19 mouse cellular contexts compared by ENCODE assay signal in genomic region chr10:130544331-130544730, GRCm38 (mm10). TPM values are rescaled to one million over a fixed set of nuclear protein-coding genes. Genes with fewer than 3 reads are reported as not detected.
DNase-seq lines count a peak whose midpoint lies in the region; ATAC-seq and TF ChIP-seq lines count a peak whose summit lies in the region.
"Not testable (repeated sequence)": the region's sequence is repeated elsewhere in the genome, so short reads cannot be mapped to it uniquely, and the experiment has no call there.
"Had no signal": no experiment of that assay in that cellular context is flagged by ENCODE, and none has a peak within 500 bp of the region (broad histone marks: within the 10 kb centered on the region; RNA-seq: fewer than 3 reads in every experiment).

No protein-coding gene starts in this region.

- not testable (repeated sequence) for H3K9me3 ChIP-seq in MEL (replicated peaks; ENCODE audit: insufficient read depth, low read length); lung, embryonic 14.5 days (ENCODE audit: low read depth, low read length)

- not testable (repeated sequence) for TF ChIP-seq RAD21 in MEL (IDR thresholded peaks at IDR 0.05; ENCODE audit: low read depth, low read length)

- H3K4me2 ChIP-seq in lung, embryonic 14.5 days, result not testable (repeated sequence)

- peaks cover 14 to 16% of the 10 kb centered on the region in 2 experiments; a peak in 3 of 4 replicates for H3K4me1 ChIP-seq in MEL (ENCODE audit: control insufficient read depth in 1 of 2, insufficient read depth in 2 of 2, low read length in 2 of 2)
- H3K4me1 ChIP-seq in kidney, adult 2 months (ENCODE audit: control insufficient read depth, insufficient read depth, low read length); lung, embryonic 14.5 days (ENCODE audit: insufficient read depth): not testable (repeated sequence)

- H3K9ac ChIP-seq in MEL (ENCODE audit: control insufficient read depth, low read depth, low read length, poor library complexity, severe bottlenecking); lung, embryonic 14.5 days: not testable (repeated sequence)

- DNase-seq in MEL (ENCODE audit: low read depth, low spot score), result not testable (repeated sequence)
- DNase-seq in kidney, adult 2 months, result peak; percentile 38
- peak; percentile 36 to 61 for DNase-seq in kidney, postnatal 25 days
- DNase-seq in lung, embryonic 14.5 days, result peak; percentile 53
- DNase-seq in lung, postnatal 10 days, result peak; percentile 59
- DNase-seq in lung, postnatal 4 days, result peak; percentile 62 to 75

- TF ChIP-seq CTCF in MEL (IDR thresholded peaks at IDR 0.05 in 2 of 3, conservative IDR thresholded peaks at IDR 0.05 in 1 of 3; ENCODE audit: control insufficient read depth in 1 of 3, insufficient read depth in 1 of 3, low read depth in 2 of 3, low read length in 3 of 3, poor library complexity in 1 of 3, severe bottlenecking in 1 of 3); kidney, adult 2 months (conservative IDR thresholded peaks at IDR 0.05; ENCODE audit: insufficient read depth, insufficient read length, low read depth, low read length); lung, embryonic 14.5 days (IDR thresholded peaks at IDR 0.05; ENCODE audit: low read depth): not testable (repeated sequence)

- WGBS in kidney, adult 2 months, result 25% methylated on average over 1 of the region's 1 CpGs
- WGBS in lung, embryonic 14.5 days, result 31% methylated on average over 1 of the region's 1 CpGs

- TF ChIP-seq EP300 in MEL (IDR thresholded peaks at IDR 0.05; ENCODE audit: low read depth in 1 of 2, low read length in 2 of 2), result not testable (repeated sequence)

- H3K79me2 ChIP-seq in MEL (ENCODE audit: control insufficient read depth, insufficient read depth, low read length, poor library complexity), result peaks cover 19% of the 10 kb centered on the region

- not testable (repeated sequence) for ATAC-seq in lung, embryonic 14.5 days (ENCODE audit: insufficient read depth)

- peaks cover 0 to 25% of the 10 kb centered on the region in 2 experiments; a peak in 2 of 4 replicates for H3K36me3 ChIP-seq in MEL (ENCODE audit: control insufficient read depth in 1 of 2, insufficient read depth in 2 of 2, low read length in 2 of 2)
- H3K36me3 ChIP-seq in kidney, adult 2 months (ENCODE audit: control insufficient read depth, insufficient read depth, low read length); lung, embryonic 14.5 days (ENCODE audit: insufficient read depth): not testable (repeated sequence)

- H3K4me3 ChIP-seq in MEL (ENCODE audit: control insufficient read depth in 1 of 2, insufficient read depth in 1 of 2, low read depth in 2 of 2, low read length in 2 of 2); kidney, adult 2 months (ENCODE audit: insufficient read depth, low read depth, low read length); lung, embryonic 14.5 days (ENCODE audit: low read depth, low read length): not testable (repeated sequence)

- not testable (repeated sequence) for H3K27me3 ChIP-seq in MEL (ENCODE audit: control insufficient read depth in 1 of 2, insufficient read depth in 2 of 2, low read length in 2 of 2); kidney, adult 2 months (replicated peaks; ENCODE audit: control insufficient read depth, insufficient read depth, low read length); lung, embryonic 14.5 days (ENCODE audit: insufficient read depth, low read length)

- not testable (repeated sequence) for TF ChIP-seq POLR2A in MEL (IDR thresholded peaks at IDR 0.05; ENCODE audit: control insufficient read depth in 1 of 2, insufficient read depth in 1 of 2, low read depth in 1 of 2, low read length in 2 of 2, poor library complexity in 1 of 2); kidney, adult 2 months (IDR thresholded peaks at IDR 0.05; ENCODE audit: low read depth, low read length)

- not testable (repeated sequence) for H3K27ac ChIP-seq in MEL (ENCODE audit: control insufficient read depth, low read depth, low read length); kidney, adult 2 months (ENCODE audit: insufficient read depth, low read depth, low read length); lung, embryonic 14.5 days (ENCODE audit: low read depth)

TF ChIP-seq in MEL, 35 proteins besides CTCF, POLR2A, EP300 and RAD21:
- 0 out of 2 replicates have a peak, but pooled peaks have one; percentile 9 for TF ChIP-seq ZNF384 (IDR thresholded peaks at IDR 0.05; ENCODE audit: low read depth, low read length)

RNA-seq across cellular contexts. Expression of gene Vmn2r87, which starts 47.1 kb away (rescaled TPM):
- not detected in 2 replicates for total RNA-seq in MEL (2012; rRNA removed)
- not detected for polyA plus RNA-seq in MEL (2012; ENCODE audit: insufficient read depth in 1 of 2, insufficient read length in 2 of 2, low read depth in 1 of 2, low replicate concordance in 2 of 2, missing spikeins in 1 of 2)
- polyA plus RNA-seq in kidney, adult 2 months (2012; rRNA removed), result not detected in 2 replicates
- polyA plus RNA-seq in lung, embryonic 14.5 days (2014; fragmentation: Nextera tagmentation; extraction: Ambion mirVana), result not detected in 2 replicates
- total RNA-seq: adrenal gland, adult 2 months; adrenal gland, postnatal 25 days; gastrocnemius, adult 2 months; gastrocnemius, postnatal 25 days; granulocyte monocyte progenitor cell, adult 5-6 weeks; heart, adult 8-10 months; heart, postnatal 25 days had no signal
- polyA plus RNA-seq: adrenal gland, adult 2 months; C2C12; embryonic facial prominence, embryonic 10.5 days; embryonic facial prominence, embryonic 15.5 days; erythroblast, embryonic 14.5 days; heart, embryonic 12.5 days; heart, embryonic 16.5 days had no signal
